Mouse (Mus musculus): ENCODE results near the gene Psat1.

Gene Psat1

GRCm38 (mm10) chr19:15924866-15925718 lies 22.0 kb downstream of the Psat1 start:
- peak; percentile 95 to 97 for DNase-seq (ENCODE audit: low spot score in 2 of 2)

- peak; percentile 77 to 84 for DNase-seq (ENCODE audit: low spot score in 2 of 2)
Measured at GRCm38 (mm10) chr19:15924181-15924865, 22.8 kb downstream of the Psat1 start.

DNA sequence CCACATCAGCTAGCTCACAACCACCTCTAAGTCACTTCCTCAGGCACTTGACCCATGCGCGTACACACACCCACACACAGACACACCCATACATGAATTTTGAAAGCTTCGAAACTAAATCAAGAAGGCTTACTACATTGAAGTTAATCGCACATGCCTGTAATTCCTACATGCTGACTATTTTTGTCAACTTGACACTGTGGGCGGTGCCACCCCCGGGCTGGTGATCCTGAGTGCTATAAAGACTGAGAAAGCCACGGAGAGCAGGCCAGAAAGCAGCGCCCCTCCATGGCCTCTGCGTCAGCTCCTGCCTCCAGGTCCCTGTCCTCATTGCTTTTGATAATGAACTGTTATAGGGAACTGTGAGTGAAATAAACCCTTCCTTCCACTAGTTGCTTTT lies 23.7 kb downstream of the Psat1 start:
- peak; percentile 31 to 32 for DNase-seq (ENCODE audit: low spot score in 2 of 2)

DNA sequence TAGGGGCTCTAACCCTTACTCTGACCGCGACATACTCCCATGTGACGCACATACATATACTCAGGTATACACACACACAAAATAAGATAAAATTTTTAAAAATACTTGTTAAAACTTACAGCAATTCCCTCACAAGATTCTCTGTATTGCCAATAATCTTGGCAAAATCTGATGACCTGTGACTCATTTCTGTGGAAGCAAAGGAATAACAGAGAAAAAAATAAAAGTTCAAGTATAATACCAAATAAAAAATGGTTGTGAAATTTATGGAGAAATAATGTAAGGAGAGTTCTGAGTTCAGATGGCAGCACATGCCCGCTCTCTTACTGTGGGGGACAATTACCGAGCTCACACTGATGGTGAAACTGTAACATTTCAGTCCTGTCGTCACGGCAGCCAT lies 27.8 kb downstream of the Psat1 start:
- no peak for DNase-seq (ENCODE audit: low spot score in 2 of 2)

GRCm38 (mm10) chr19:15918111-15918510 lies 29.0 kb downstream of the Psat1 start:
- DNase-seq (ENCODE audit: low spot score in 2 of 2) = no peak

- DNase-seq (ENCODE audit: low spot score in 2 of 2) = no peak
Measured at GRCm38 (mm10) chr19:15913249-15913997, 33.7 kb downstream of the Psat1 start.

DNA sequence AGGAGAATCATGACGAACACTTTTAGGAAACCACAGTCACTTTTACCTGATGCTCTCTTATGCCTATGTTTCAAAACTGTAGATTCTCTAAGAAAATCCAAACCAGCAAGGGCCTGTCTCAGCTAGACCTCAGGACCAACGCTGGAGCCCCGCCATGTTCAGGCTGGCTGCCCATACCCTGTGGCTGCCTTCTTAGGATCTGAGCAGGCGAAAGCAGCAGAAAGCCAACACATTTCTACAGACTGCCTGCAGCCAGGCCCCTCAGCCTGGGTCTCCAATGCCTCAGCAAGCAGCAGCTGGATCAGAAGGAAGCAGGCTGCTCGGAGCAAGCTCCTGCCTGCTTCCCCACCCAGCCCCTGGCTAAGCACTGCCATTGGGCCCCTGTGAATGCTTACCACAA lies 35.7 kb downstream of the Psat1 start:
- DNase-seq (ENCODE audit: low spot score in 2 of 2) = peak in 1 of 2 experiments; percentile 33

DNA sequence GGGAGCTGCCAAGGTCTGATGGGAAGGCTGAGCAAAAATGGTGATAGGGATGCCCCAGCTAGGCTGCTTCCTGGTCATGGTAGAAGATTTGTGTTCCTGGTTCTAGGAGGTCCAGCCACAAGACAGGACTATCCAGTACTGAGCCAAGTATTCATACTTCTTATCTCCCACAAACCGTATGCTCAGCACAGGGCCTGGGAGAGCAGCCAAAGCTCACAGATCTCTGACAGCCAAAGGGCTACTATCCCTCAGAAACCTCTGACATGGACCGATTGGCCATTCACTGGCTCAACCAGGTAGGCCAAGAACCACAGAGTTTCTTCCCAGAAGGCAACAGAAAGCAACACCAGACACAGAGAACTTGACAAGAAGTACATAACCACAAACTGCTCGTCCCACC lies 36.1 kb downstream of the Psat1 start:
- DNase-seq (ENCODE audit: low spot score in 2 of 2) = no peak

DNA sequence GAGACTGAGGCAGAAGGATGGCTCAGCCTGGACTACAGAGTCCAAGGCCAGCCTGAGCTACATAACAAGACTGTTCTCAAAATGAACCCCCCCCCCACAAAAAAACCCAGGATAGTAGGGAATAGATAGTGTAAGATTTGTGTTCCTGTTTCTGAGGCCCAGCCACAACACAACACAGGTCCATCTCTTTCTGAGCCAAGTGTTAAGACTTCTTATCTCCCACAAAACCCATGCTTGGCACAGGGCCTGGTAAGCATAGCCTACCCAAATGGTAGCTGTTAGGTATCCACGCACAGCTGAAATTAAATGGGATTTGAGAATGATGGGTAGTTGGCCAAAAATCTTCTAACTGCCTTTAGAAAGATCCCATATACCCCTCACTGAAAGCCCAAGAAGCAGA lies 36.6 kb downstream of the Psat1 start:
- no peak for DNase-seq (ENCODE audit: low spot score in 2 of 2)

GRCm38 (mm10) chr19:15908016-15908415 lies 39.1 kb downstream of the Psat1 start:
- DNase-seq (ENCODE audit: low spot score in 2 of 2) = no peak

DNA sequence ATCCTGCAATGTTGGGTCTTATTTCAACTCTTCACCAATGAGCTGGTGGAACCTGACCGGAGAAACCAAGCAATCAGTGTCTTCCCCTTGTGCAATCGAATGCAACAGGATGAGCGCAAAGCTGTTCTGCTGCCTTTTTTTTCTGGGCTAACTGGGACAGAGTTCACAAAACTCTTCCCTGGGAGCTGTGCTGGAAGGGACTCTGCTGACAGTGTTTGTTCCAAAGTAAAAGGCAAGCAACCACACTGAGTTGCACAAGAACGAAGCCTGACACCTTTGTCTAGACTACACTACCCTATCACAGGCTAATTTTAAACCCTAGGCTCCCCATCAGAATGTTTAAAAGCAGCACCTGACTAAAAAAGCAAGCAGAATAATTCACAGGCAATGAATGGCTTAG lies 42.4 kb downstream of the Psat1 start:
- no peak for DNase-seq (ENCODE audit: low spot score in 2 of 2)

- no peak for DNase-seq (ENCODE audit: low spot score in 2 of 2)
Measured at GRCm38 (mm10) chr19:15903508-15904480, 43.3 kb downstream of the Psat1 start.

- DNase-seq (ENCODE audit: low spot score in 2 of 2) = no peak
Measured at GRCm38 (mm10) chr19:15895681-15896080, 51.5 kb downstream of the Psat1 start.

DNA sequence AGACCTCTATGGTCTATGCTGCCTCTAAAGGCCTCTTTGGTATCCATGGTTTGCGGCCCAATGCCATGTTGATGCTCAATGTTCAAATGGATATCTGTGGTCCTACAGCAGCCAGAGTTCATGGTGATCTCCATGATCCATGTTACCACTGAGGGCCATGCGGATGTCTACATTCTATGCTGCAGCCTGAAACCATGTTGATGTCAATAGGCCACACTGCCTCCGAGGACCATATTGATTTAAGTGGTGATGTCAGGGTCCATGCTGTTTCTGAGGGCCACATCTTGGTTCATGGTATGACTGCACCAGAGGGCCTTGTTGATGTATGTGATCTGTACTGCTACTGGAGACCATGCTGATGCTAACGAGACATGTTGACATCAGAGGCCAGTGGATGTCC lies 55.0 kb downstream of the Psat1 start:
- DNase-seq (ENCODE audit: low spot score in 2 of 2) = no peak

DNA sequence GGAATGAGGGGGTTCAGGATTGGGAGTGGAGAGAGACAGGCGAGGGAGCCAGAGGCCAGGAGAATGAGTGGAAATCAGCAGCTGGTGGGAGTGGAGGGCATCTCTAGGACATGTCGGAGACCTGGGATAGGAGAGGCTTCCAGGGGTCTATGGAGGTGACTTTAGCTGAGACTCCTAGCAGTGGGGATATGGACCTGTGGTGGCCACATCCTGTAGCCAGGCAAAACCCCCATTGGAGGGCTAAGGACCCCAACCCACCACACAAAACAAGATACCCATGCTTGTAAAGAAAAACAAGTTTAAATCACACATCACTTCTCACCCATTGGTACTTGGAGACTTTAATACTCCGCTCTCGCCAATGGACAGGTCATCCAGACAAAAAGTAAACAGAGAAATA lies 58.7 kb downstream of the Psat1 start:
- DNase-seq (ENCODE audit: low spot score in 2 of 2) = no peak

GRCm38 (mm10) chr19:15882705-15883426 lies 64.3 kb downstream of the Psat1 start:
- no peak for DNase-seq (ENCODE audit: low spot score in 2 of 2)

DNA sequence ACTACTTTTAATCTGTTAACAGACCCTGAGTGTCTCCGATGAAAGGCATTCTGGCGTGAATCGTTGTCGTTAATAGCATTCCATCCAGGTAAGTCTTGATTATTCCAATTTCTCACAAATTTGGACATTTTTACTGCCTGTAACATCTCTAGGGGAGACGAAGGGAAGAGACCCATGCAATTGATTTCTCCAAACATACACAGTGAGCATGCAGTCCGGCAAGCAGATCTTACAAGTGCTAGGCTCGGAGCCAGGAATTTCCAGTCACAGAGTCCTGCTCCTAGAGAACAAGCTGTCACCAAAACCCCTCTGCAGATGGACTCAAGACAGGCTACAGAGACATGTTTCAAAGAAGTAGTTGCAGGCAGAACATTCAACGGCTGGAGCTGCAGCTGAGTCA lies 66.4 kb downstream of the Psat1 start:
- DNase-seq (ENCODE audit: low spot score in 2 of 2) = peak; percentile 39

GRCm38 (mm10) chr19:15879271-15879670 lies 67.9 kb downstream of the Psat1 start:
- DNase-seq (ENCODE audit: low spot score in 2 of 2) = no peak

DNA sequence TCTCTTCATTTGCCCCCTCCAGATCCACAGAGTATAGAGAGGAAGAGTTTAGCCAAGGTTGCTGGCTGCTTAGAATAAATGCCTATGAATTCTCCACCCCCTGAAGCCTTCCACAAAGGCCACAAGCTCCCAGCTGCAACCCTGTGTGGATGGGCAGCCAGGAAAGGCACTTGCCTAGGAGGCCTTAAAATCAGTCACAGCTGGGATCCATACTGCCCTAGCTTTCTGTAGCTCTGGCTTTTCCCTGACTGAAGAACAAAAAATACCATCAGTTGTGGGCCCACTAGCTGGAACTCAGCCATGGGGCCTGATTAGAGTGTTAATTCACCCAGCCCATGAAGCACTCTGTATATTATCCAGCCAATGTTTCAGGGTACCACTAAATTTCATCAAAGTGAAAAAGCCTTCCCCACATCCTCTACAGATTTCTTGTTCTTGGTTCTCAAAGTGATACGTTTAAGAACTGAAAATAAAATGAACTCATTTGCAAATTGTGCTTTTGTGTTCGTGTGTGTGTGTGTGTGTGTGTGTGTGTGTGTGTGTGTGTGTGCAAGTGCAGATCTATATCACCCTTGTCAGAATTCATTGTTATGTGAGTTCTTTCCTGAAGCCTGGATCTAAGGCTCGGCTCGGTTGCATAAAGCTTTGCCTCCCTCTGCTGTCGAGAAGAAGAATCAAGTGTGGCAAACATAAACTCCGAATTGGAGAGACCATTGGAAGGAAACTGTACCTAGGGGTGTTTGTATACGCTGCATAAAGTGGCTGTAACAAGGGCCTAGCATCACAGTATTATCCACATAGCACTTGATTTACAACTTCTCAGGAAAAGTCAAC lies 78.1 kb downstream of the Psat1 start:
- peak; percentile 46 to 61 for DNase-seq (ENCODE audit: low spot score in 2 of 2)

DNA sequence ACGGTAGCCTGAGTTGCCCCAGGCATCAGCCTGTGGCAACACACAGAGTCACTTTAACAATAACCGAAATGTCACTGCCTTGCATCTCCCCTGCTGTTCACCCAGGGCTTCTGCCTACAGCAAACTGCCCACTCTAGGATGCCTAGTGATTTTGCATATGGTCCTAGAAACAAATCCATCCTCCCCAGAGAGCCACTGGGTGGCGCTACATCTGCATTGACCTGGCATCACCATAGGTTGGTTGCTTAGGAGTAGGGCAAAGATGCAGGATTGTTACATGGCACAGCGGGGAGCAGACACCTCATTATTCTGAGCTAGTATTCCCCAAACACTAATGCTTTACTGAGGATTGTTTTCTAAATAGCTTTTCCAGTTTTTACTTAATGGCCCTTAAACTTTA lies 80.3 kb downstream of the Psat1 start:
- no peak for DNase-seq (ENCODE audit: low spot score in 2 of 2)
